Mouse (Mus musculus): ENCODE results near the gene Uqcc2.
A peak's percentile ranks its signal among the peaks of the same experiment; 100 is the strongest.

Uqcc2 gene

DNA sequence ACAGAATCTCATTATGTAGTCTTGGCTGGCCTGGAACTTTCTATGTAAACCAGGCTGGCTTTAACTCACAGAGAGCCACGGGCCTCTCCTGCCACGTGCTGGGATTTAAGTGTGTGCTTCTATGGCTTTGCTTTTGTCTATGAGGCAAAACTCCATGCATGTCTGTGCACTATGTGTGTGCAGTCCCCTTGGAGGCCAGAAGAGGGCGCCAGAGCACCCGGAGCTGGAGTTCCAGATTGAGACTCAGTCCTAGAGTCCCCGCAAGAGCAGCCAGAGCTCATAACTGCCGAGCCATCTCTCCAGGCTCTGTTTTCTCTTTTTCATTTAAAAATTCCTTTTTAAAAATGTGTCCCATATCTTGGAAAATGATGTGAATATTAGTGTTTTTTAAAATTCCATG lies 55.8 kb downstream of the Uqcc2 start:
- peak; percentile 36 for DNase-seq (ENCODE audit: low read depth, low spot score)

DNA sequence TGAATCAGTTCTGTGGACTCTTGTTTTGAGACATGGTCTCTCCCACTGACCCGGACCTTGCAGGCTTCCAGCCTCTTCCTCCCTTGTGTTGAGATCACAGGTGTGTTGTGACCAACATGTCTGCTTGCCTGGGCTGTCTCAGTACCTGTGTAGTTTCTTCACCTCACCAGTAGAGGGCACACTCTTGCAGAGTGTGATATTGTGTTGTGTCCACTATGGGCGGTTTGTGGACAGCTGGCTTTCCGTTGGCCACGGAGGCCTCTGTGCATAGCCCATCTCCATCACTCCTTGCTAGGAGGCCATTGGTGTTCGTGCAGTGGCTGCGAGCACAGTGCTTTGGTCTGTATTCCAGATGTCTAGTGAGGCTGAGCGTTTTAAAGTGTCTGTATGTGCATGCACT lies 56.6 kb downstream of the Uqcc2 start:
- DNase-seq (ENCODE audit: low read depth, low spot score): no peak

- no peak for DNase-seq (ENCODE audit: low read depth, low spot score)
Observed at GRCm38 (mm10) chr17:27074849-27075745, 58.6 kb downstream of the Uqcc2 start.

DNA sequence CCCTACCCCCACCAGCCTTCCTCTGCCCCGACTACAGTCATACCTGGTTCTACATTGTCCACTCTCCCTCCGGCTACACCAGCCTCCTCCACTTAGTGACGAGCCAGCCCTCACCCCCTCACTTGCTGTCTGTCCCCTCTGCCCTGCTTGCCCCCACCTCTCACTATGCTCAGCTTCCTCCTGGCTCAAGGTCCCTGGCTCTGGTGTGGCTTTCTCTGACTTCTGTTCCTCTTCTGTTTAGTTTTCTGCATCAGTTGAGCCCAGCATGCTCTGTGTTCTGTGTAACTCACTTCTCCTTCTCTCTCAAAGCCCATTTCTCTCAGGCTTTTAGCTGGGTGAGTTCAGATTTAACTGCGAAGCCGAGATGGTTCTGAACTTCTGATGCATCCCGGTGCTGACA lies 59.5 kb downstream of the Uqcc2 start:
- DNase-seq (ENCODE audit: low read depth, low spot score): peak; percentile 31

- DNase-seq (ENCODE audit: low read depth, low spot score): no peak
Observed at GRCm38 (mm10) chr17:27073778-27074177, 59.9 kb downstream of the Uqcc2 start.

- no peak for DNase-seq (ENCODE audit: low read depth, low spot score)
Observed at GRCm38 (mm10) chr17:27073126-27073525, 60.6 kb downstream of the Uqcc2 start.

All from A20 (cell line).